Mouse (Mus musculus): ENCODE measurements around the gene Med15.

The Med15 gene

GRCm38 (mm10) chr16:17732431-17732830, 260 bp downstream of the Med15 start:
- DNase-seq (ENCODE audit: extremely low spot score, low read depth, low spot score), result no peak

- DNase-seq (ENCODE audit: extremely low spot score, low read depth, low spot score), result no peak
Measured at GRCm38 (mm10) chr16:17732021-17732420, 670 bp downstream of the Med15 start.

GRCm38 (mm10) chr16:17729974-17730373, 2.7 kb downstream of the Med15 start:
- no peak for DNase-seq (ENCODE audit: extremely low spot score, low read depth, low spot score)

GRCm38 (mm10) chr16:17727179-17727861, 5.4 kb downstream of the Med15 start:
- DNase-seq (ENCODE audit: extremely low spot score, low read depth, low spot score), result no peak

- no peak for DNase-seq (ENCODE audit: extremely low spot score, low read depth, low spot score)
Measured at GRCm38 (mm10) chr16:17724448-17724847, 8.2 kb downstream of the Med15 start.

- DNase-seq (ENCODE audit: extremely low spot score, low read depth, low spot score), result no peak
Measured at GRCm38 (mm10) chr16:17723325-17723626, 9.4 kb downstream of the Med15 start.

- peak; percentile 70 for DNase-seq (ENCODE audit: extremely low spot score, low read depth, low spot score)
Measured at GRCm38 (mm10) chr16:17722461-17723324, 10.0 kb downstream of the Med15 start.

- DNase-seq (ENCODE audit: extremely low spot score, low read depth, low spot score), result no peak
Measured at GRCm38 (mm10) chr16:17721822-17722460, 10.8 kb downstream of the Med15 start.

- DNase-seq (ENCODE audit: extremely low spot score, low read depth, low spot score), result no peak
Measured at GRCm38 (mm10) chr16:17721114-17721808, 11.4 kb downstream of the Med15 start.

GRCm38 (mm10) chr16:17717791-17718190, 14.9 kb downstream of the Med15 start:
- DNase-seq (ENCODE audit: extremely low spot score, low read depth, low spot score), result no peak

- no peak for DNase-seq (ENCODE audit: extremely low spot score, low read depth, low spot score)
Measured at GRCm38 (mm10) chr16:17707541-17707940, 25.1 kb downstream of the Med15 start.

GRCm38 (mm10) chr16:17701043-17701405, 31.7 kb downstream of the Med15 start:
- DNase-seq (ENCODE audit: extremely low spot score, low read depth, low spot score), result no peak

GRCm38 (mm10) chr16:17700386-17701042, 32.2 kb downstream of the Med15 start:
- no peak for DNase-seq (ENCODE audit: extremely low spot score, low read depth, low spot score)

GRCm38 (mm10) chr16:17694860-17695259, 37.8 kb downstream of the Med15 start:
- no peak for DNase-seq (ENCODE audit: extremely low spot score, low read depth, low spot score)

- no peak for DNase-seq (ENCODE audit: extremely low spot score, low read depth, low spot score)
Measured at GRCm38 (mm10) chr16:17669886-17670285, 62.8 kb downstream of the Med15 start.

GRCm38 (mm10) chr16:17665568-17665967, 67.1 kb downstream of the Med15 start:
- DNase-seq (ENCODE audit: extremely low spot score, low read depth, low spot score), result no peak

GRCm38 (mm10) chr16:17656212-17656871, 76.3 kb downstream of the Med15 start:
- no peak for DNase-seq (ENCODE audit: extremely low spot score, low read depth, low spot score)

GRCm38 (mm10) chr16:17654188-17654795, 78.4 kb downstream of the Med15 start:
- DNase-seq (ENCODE audit: extremely low spot score, low read depth, low spot score), result no peak

GRCm38 (mm10) chr16:17653601-17654000, 79.1 kb downstream of the Med15 start:
- no peak for DNase-seq (ENCODE audit: extremely low spot score, low read depth, low spot score)

GRCm38 (mm10) chr16:17652607-17653006, 80.1 kb downstream of the Med15 start:
- DNase-seq (ENCODE audit: extremely low spot score, low read depth, low spot score), result no peak
